Mouse (Mus musculus) mouse embryonic stem cell (cell line): Measurements from ENCODE around the gene Arx.

Source experiments
- in situ Hi-C, 2 experiments: fragments of 300-500 bp; cut with MboI; formaldehyde crosslinking; loops; 1 replicate in 1 of 2; 3 replicates in 1 of 2; pipeline ENCODE4 v1.14.3; 2019 to 2020; ENCODE audit warnings: low sequenced_read_pairs in 2 of 2, low pct_unique_long_range_greater_than_20kb in 1 of 2, mixed read lengths in 1 of 2; ENCODE audit not compliant: unreplicated experiment in 1 of 2

Arx gene

DNA sequence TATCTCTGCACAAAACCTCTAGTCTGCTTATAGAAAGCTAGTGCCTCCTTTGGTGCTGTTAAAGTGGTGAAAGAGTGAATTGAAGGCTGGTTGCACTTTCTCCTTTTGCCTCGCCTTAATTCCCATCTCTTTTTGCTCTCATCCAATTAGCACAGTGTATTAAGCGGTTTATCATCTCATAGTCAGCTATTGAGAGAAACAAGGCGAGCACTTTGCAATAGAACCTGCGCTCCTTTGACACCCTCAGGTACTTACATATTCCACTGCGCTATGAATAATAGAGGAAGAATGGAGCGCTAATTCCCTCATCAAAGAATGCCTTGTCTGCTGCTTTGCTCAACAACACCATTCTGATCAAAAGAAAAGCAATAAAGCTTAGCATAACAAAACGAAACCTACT lies 15.6 kb downstream of the Arx start:
- in situ Hi-C loops = no loop called here

DNA sequence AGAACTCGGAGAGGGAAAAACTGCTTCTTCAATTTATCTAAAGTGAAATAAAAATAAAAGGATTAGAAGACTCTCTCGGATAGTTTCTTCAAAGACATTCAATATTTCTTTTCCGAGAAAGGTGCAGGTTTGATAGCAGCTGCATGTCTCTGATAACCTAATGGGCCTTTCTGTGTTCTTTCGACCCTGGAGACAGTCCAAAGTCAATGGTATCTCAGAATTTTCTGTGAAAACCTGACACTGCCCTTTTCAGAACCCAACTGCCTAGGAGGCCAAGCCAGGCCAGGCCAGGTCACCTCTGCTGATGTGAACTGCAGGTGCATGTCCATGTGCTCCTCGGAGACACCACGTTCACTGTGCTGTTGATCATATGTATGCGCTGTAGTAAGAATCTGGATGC lies 19.5 kb downstream of the Arx start:
- in situ Hi-C loops = no loop called here

DNA sequence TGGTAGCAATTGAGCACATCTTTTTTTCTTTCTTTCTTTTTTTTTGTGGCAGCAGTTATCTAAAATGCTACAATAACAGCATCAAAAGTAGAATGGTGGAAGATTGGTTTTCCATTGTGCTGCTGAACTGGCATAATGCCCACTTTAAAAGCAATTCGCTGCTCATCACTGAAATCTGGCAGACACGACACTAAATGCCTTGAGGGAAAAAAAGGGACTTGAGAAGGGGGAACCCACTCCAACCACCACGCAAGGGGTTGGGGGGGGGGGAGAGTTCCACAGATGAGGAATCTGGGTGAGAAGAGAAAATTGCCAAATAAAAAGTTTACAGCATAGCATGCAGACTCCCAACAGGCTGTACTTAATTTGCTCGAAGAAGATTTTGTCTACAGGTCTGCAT lies 31.3 kb downstream of the Arx start:
- in situ Hi-C loops = no loop called here

DNA sequence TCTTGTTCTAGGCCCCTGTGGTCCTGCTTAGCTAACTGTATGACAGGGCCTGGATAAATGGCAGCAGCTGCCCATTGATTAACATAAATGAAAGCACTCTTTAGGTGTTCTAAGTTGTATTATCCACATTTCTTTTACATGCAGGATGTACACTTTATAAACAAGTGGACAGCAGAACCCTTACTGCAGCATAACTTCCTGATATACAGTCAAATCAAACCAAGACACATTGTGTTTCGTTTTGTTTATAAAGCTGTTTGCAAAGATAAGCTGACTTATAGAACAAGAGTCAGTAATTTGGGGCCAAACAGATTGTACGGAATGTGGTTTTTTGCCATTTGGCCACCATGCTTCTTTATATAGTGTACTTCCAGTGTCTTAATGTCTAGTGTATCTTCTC lies 33.7 kb downstream of the Arx start:
- in situ Hi-C loops = no loop called here

DNA sequence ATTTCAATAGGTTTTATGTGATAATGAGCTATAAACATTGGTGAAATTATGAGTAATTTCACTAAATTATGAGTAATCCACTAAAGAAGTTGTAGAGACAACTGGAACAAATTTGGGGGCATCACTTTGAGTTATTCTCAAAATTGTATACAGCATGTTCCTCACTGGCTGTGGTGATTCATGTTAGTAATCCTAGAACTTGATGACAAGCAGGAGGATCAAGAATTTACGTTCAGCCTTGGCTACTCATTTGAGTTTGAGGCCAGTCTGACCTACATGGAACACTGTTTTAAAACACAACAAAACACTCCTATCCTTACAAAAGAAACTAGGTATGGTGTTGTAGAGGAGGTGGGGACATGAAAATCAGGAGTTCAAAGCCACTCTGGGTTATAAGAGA lies 35.1 kb downstream of the Arx start:
- in situ Hi-C loops = no loop called here
